Mouse (Mus musculus): ENCODE measurements around the gene Selenon. TPM values are rescaled to one million over a fixed set of nuclear protein-coding genes. Genes with fewer than 3 reads are reported as not detected.

Selenon gene
- polyA plus RNA-seq, 1 experiment = 33.3 TPM

DNA sequence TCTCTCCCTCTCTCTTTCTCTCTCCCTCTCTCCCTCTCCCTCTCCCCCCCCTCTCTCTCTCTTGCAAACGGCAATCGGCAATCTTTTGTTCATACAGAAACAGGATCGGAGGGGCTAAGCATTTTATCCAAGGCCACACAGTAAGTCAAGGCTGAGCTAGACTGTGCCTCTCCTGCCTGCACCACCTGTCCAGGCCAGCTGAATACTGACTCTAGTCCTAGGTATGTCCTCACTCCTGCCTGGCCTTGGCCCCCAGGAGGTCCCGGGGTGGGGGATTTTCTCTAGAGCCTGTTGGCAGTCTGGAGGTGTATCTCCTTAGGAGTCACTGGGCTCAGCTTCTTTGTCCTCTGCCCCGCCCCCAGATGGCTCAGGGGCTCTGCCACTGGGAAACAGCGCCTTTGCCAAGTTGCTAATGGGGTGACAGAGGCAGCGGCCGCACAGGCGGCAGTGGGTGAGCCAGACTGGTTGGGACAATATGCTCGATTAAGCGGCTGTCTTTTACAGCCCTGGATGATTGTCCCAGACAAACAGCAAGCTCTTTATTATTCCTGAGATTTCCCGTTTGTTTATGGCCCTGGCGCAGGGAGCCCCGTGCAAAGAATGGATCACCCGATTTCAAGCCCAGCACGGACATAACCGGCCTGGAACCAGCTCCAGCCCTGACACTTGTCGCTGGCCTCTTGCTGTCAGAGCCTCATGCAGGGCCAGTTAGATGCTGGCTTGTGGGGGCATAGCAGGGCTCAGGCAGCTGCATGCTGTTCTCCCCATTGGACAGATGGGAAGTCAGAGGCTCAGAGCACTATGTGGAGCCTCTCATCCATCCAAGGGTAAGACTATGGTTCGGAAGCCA, 15.6 kb upstream of the Selenon start:
- H3K4me3 ChIP-seq (ENCODE audit: insufficient read depth, low read length) = no peak overlapping the region
- H3K27ac ChIP-seq (ENCODE audit: insufficient read depth, low read depth, low read length) = no peak overlapping the region
- no peaks in the 10 kb centered on the region for H3K4me1 ChIP-seq (ENCODE audit: control insufficient read depth, insufficient read depth, low read length)
- TF ChIP-seq CTCF (IDR thresholded peaks at IDR 0.05; ENCODE audit: low read depth, low read length) (no peak), POLR2A (IDR thresholded peaks at IDR 0.05; ENCODE audit: borderline replicate concordance, low read depth, low read length) (no peak)

DNA sequence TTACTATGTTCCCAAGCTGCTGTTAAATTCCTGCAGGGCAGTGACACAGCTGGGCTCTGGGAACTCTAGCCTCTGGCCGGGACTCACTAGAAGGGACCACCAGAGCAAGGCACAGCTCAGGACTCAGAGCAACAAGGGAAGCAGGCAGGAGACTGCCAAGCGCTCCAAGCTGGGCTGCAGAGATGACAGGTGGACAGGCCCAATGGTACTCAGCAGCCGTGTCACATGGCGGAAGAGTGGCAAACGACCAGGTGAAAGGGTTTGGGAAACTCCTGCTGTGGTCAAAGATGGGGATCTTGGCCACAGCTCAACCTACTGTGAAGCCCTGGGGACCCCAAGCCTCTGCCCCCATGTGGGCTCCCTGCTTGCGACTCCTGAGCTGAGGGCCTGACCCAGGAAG, 12.1 kb upstream of the Selenon start:
- Histone ChIP-seq H3K27ac (ENCODE audit: insufficient read depth, low read depth, low read length) (no peak overlapping the region), H3K4me3 (ENCODE audit: insufficient read depth, low read length) (no peak overlapping the region), H3K4me1 (ENCODE audit: control insufficient read depth, insufficient read depth, low read length) (no peaks in the 10 kb centered on the region)
- TF ChIP-seq CTCF (IDR thresholded peaks at IDR 0.05; ENCODE audit: low read depth, low read length) (no peak), POLR2A (IDR thresholded peaks at IDR 0.05; ENCODE audit: borderline replicate concordance, low read depth, low read length) (no peak)

DNA sequence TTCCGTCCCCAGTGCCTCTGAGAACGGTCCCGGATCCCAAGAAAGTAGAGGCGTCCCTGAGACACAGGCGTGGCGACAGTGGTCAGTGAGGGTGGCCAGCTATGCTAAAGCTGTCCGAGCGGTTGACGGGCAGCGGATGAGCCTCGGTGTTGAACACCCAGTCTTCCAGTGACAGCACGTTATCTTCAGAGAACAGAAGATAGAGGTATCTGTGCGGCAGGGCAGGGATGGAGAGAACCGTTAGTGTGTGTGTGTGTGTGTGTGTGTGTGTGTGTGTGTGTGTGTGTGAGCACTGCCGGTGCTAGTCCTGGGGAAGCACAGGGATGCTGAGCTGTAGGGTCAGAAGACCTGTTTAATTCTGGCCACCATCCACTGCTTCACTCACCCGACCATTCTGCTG, 11.7 kb upstream of the Selenon start:
- no peaks in the 10 kb centered on the region for H3K4me1 ChIP-seq (ENCODE audit: control insufficient read depth, insufficient read depth, low read length)

DNA sequence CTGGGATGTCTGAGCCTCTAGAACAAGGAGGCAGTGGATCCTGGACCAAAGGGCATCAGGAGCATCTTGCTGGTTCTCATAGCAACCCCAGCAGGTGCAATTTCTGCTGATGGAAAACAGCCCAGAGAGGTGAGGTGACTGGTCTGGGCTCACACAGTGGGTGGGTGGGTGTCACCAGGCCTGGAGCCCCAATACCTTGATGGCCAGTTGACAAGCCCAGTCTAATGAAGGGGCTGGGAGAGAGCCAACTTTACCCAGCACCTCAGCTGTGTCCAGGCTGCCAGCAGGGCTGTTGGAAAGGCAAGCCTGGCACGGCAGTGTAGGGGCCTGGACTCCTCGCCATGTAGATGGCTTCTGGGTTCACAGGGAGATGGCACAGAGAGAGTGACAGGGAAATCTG, 10.0 kb upstream of the Selenon start:
- H3K27ac ChIP-seq (ENCODE audit: insufficient read depth, low read depth, low read length) = no peak overlapping the region
- H3K4me1 ChIP-seq (ENCODE audit: control insufficient read depth, insufficient read depth, low read length) = peaks cover 5% of the 10 kb centered on the region
- TF ChIP-seq CTCF (IDR thresholded peaks at IDR 0.05; ENCODE audit: low read depth, low read length) (no peak), POLR2A (IDR thresholded peaks at IDR 0.05; ENCODE audit: borderline replicate concordance, low read depth, low read length) (no peak)
- no peak overlapping the region for H3K4me3 ChIP-seq (ENCODE audit: insufficient read depth, low read length)

More for the DNA sequence above, 11.7 kb upstream of the Selenon start:
- TF ChIP-seq POLR2A (IDR thresholded peaks at IDR 0.05; ENCODE audit: borderline replicate concordance, low read depth, low read length) = no peak
- TF ChIP-seq CTCF (IDR thresholded peaks at IDR 0.05; ENCODE audit: low read depth, low read length) = no peak
- Histone ChIP-seq H3K27ac (ENCODE audit: insufficient read depth, low read depth, low read length) (no peak overlapping the region), H3K4me3 (ENCODE audit: insufficient read depth, low read length) (no peak overlapping the region)

DNA sequence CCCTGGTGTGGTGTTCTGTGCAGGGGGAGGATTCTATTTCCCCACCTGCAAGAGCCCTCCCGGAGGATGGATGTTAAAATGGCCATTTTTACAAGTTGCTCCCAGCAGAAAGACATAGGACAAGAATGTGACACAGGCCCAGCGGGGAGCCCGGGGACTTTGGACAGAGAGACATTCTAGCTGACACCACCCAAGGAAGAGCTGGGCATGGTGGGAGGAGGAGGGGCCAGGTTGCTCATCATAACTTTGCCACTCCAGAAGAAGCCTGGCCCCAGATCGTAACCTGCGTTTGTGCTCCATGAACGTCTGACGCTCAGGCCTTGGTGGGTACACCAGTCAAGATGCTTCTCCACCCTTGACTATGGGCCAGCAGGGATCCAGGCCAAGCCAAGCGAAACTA, 8.7 kb upstream of the Selenon start:
- no peak overlapping the region for H3K27ac ChIP-seq (ENCODE audit: insufficient read depth, low read depth, low read length)
- TF ChIP-seq POLR2A (IDR thresholded peaks at IDR 0.05; ENCODE audit: borderline replicate concordance, low read depth, low read length) (no peak), CTCF (IDR thresholded peaks at IDR 0.05; ENCODE audit: low read depth, low read length) (no peak)
- H3K4me3 ChIP-seq (ENCODE audit: insufficient read depth, low read length) = no peak overlapping the region
- peaks cover 7% of the 10 kb centered on the region for H3K4me1 ChIP-seq (ENCODE audit: control insufficient read depth, insufficient read depth, low read length)

DNA sequence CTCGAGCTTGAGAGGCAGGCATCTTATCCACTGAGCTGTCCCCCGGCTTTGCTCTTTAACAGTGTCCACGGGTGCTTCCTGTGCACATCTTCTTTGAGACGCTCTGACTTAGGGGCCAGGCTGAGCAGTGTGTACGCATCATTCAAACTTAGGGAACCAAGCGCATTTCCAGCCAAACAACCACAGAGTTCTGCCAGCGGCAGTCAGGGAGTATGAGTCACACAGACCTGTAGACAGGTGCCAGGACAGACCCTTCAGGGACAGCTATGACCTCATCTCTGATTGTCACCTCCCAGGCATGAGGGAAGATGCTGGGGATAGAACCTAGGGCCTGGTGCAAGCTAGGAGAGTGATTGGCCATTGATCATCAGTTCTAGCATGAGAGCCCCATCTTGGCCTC, 7.2 kb upstream of the Selenon start:
- H3K4me3 ChIP-seq (ENCODE audit: insufficient read depth, low read length) = no peak overlapping the region
- peaks cover 7% of the 10 kb centered on the region for H3K4me1 ChIP-seq (ENCODE audit: control insufficient read depth, insufficient read depth, low read length)
- TF ChIP-seq CTCF (IDR thresholded peaks at IDR 0.05; ENCODE audit: low read depth, low read length) = no peak
- H3K27ac ChIP-seq (ENCODE audit: insufficient read depth, low read depth, low read length) = no peak overlapping the region

DNA sequence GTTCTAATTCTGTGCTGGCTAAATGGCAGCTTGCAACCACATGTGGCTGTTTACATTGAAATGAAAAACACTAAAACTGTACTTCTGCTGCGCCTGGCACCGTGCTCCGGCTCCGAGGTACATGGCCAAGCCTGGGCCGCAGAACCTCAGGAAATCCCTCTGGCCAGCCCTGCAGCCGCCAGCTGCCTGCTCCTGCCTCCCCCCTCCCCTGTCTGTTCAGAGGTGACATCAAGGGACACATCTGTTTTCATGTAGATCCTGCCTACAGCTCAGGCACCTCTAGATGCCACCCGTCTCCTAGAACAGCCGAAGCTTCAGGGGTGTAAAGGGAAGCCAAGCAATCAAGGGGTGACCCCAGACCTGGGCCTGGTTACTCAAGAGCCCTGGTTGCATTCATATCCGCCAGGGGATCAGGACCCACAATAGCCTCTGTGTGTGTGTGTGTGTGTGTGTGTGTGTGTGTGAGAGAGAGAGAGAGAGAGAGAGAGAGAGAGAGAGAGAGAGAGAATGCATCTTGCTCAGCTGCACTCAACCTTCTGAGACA, 6.7 kb upstream of the Selenon start:
- Histone ChIP-seq H3K27ac (ENCODE audit: insufficient read depth, low read depth, low read length) (no peak overlapping the region), H3K4me3 (ENCODE audit: insufficient read depth, low read length) (no peak overlapping the region), H3K4me1 (ENCODE audit: control insufficient read depth, insufficient read depth, low read length) (peaks cover 7% of the 10 kb centered on the region)
- TF ChIP-seq POLR2A (IDR thresholded peaks at IDR 0.05; ENCODE audit: borderline replicate concordance, low read depth, low read length) (no peak), CTCF (IDR thresholded peaks at IDR 0.05; ENCODE audit: low read depth, low read length) (no peak)

DNA sequence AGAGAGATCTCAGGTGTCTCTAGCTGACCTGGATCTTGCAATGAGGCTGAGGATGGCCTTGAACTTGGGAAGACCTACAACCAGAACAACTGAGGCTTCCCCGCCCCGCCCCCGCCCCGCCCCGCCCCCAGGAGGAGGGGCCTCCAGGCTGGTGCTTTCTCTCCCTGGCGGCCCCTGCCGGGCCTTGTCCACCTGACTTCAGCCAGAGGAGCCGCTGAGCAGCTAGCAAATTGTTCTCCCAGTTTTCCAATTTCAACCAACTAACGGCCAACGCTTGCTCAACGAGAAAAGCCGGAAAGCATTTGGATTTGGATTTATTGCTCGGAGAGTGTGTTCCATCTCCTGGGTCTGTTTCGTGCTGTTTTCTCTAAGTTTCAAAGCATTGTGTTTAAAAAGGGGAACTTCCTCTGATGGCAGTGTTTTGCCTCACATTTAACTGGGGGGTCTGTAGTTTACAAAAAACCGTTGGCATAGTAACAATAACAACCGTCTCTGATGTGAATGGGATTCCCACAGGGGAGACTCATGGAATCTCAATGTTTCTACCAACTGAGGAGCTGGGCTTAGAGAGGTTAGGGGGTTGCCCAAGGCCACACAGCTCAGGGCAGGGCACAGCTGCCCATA, 5.8 kb upstream of the Selenon start:
- peak overlapping the region; percentile 50 for H3K27ac ChIP-seq (ENCODE audit: insufficient read depth, low read depth, low read length)
- TF ChIP-seq POLR2A (IDR thresholded peaks at IDR 0.05; ENCODE audit: borderline replicate concordance, low read depth, low read length) = no peak
- TF ChIP-seq CTCF (IDR thresholded peaks at IDR 0.05; ENCODE audit: low read depth, low read length) = no peak
- H3K4me3 ChIP-seq (ENCODE audit: insufficient read depth, low read length) = no peak overlapping the region
- H3K4me1 ChIP-seq (ENCODE audit: control insufficient read depth, insufficient read depth, low read length) = peaks cover 7% of the 10 kb centered on the region

DNA sequence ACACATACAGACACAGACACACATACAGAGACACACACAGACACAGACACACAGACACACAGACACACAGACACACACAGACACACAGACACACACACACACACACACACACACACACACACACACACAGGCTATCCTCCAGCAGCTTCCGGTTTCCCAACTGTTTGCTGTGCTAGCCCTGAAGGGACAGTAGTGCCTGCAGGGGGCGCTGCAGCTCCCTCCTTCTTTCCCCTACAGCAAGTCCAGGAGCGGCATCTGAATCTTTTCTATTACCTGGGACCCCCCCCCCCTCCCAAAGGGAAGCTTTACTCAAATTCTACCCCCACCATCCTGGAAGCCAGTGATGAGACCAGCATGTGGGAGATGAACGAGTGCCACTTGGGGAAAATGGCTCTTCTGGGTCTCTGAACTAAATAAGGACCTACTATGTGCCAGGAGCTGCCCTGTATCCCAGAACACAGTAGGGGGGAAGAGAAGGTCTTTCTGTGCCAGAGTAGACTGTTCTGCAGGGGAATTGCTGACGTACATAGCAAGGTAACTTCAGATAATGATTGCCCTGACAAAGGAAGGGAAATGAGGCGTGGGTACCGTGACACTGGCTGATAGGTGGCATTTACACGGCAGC, 4.1 kb upstream of the Selenon start:
- Histone ChIP-seq H3K27ac (ENCODE audit: insufficient read depth, low read depth, low read length) (no peak overlapping the region), H3K4me3 (ENCODE audit: insufficient read depth, low read length) (no peak overlapping the region), H3K4me1 (ENCODE audit: control insufficient read depth, insufficient read depth, low read length) (peaks cover 12% of the 10 kb centered on the region)
- no peak for TF ChIP-seq POLR2A (IDR thresholded peaks at IDR 0.05; ENCODE audit: borderline replicate concordance, low read depth, low read length)
- TF ChIP-seq CTCF (IDR thresholded peaks at IDR 0.05; ENCODE audit: low read depth, low read length) = peak; percentile 29; the same call in 1 of the 2 replicates

DNA sequence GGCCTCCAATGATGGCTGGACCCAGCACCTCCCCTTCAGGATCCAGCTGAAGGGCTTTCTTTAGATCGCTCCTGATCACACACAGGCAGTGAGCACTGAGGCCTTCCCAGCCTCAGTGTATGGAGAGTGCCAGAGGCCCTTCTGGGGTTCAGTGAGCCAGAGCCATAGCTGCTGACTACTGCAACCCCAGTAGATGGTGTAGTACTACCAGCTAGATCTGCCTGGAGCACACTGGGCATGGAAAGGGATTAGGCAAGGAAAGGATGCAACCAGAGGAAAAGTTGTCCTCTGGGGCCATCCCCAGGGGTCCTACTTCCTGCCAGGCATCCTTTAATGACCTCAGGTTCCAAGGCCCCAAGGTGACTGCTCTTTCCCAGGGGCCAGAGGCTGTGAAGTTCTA, 1.7 kb upstream of the Selenon start:
- Histone ChIP-seq H3K4me1 (ENCODE audit: control insufficient read depth, insufficient read depth, low read length) (peaks cover 15% of the 10 kb centered on the region), H3K27ac (ENCODE audit: insufficient read depth, low read depth, low read length) (no peak overlapping the region), H3K4me3 (ENCODE audit: insufficient read depth, low read length) (no peak overlapping the region)
- TF ChIP-seq CTCF (IDR thresholded peaks at IDR 0.05; ENCODE audit: low read depth, low read length) = no peak
- TF ChIP-seq POLR2A (IDR thresholded peaks at IDR 0.05; ENCODE audit: borderline replicate concordance, low read depth, low read length) = no peak
